Mouse (Mus musculus): ENCODE measurements around the gene Trir.

Gene Trir

GRCm38 (mm10) chr8:85026670-85027515, at the start of gene Trir:
Gene Trir (plus strand): TSS chr8:85026823.
- DNase-seq, result peak; percentile 97 to 98

GRCm38 (mm10) chr8:84977435-84978247, 49.0 kb upstream of the Trir start:
- peak; percentile 80 to 85 for DNase-seq

GRCm38 (mm10) chr8:84978248-84978940, 48.2 kb upstream of the Trir start, which contains the start of gene Junb:
Gene Junb (minus strand): TSS chr8:84978718.
- DNase-seq, result peak; percentile 96 to 98

- peak; percentile 95 to 97 for DNase-seq
Observed at GRCm38 (mm10) chr8:84979599-84980421, 46.8 kb upstream of the Trir start.

- peak; percentile 88 to 93 for DNase-seq
Observed at GRCm38 (mm10) chr8:84980622-84981358, 45.8 kb upstream of the Trir start.

- peak; percentile 63 to 81 for DNase-seq
Observed at GRCm38 (mm10) chr8:84981644-84982498, 44.8 kb upstream of the Trir start.

GRCm38 (mm10) chr8:84982499-84983011, 44.1 kb upstream of the Trir start:
- peak; percentile 51 to 56 for DNase-seq

- peak; percentile 75 to 87 for DNase-seq
Observed at GRCm38 (mm10) chr8:84984294-84985048, 42.2 kb upstream of the Trir start.

GRCm38 (mm10) chr8:84985049-84985683, 41.5 kb upstream of the Trir start:
- DNase-seq, result peak; percentile 66 to 67

- peak; percentile 94 to 95 for DNase-seq
Observed at GRCm38 (mm10) chr8:84985684-84986378, 40.8 kb upstream of the Trir start.

GRCm38 (mm10) chr8:84986379-84986945, 40.2 kb upstream of the Trir start:
- no peak for DNase-seq

- DNase-seq, result no peak
Observed at GRCm38 (mm10) chr8:84987388-84987787, 39.2 kb upstream of the Trir start.

- no peak for DNase-seq
Observed at GRCm38 (mm10) chr8:84987903-84988302, 38.7 kb upstream of the Trir start.

- peak; percentile 55 to 59 for DNase-seq
Observed at GRCm38 (mm10) chr8:84989311-84989731, 37.3 kb upstream of the Trir start.

- DNase-seq, result peak; percentile 93 to 96
Observed at GRCm38 (mm10) chr8:84989810-84990209, 36.8 kb upstream of the Trir start.

GRCm38 (mm10) chr8:84990349-84990748, 36.3 kb upstream of the Trir start, which contains the start of gene Hook2:
Gene Hook2 (plus strand): TSS chr8:84990603.
- DNase-seq, result peak; percentile 98 to 99

GRCm38 (mm10) chr8:84990836-84991235, 35.8 kb upstream of the Trir start:
- DNase-seq, result peak; percentile 80 to 91

- DNase-seq, result no peak
Observed at GRCm38 (mm10) chr8:84994375-84994774, 32.2 kb upstream of the Trir start.
